Mouse (Mus musculus): ENCODE measurements at regions not wholly inside any gene's neighbourhood (a gene's known extent, or its start where the extent isn't known, plus 50 kb on each side); places are given as distances from the start of the nearest gene placed in this dataset.
A peak's percentile ranks its signal among the peaks of the same experiment; 100 is the strongest.

DNA sequence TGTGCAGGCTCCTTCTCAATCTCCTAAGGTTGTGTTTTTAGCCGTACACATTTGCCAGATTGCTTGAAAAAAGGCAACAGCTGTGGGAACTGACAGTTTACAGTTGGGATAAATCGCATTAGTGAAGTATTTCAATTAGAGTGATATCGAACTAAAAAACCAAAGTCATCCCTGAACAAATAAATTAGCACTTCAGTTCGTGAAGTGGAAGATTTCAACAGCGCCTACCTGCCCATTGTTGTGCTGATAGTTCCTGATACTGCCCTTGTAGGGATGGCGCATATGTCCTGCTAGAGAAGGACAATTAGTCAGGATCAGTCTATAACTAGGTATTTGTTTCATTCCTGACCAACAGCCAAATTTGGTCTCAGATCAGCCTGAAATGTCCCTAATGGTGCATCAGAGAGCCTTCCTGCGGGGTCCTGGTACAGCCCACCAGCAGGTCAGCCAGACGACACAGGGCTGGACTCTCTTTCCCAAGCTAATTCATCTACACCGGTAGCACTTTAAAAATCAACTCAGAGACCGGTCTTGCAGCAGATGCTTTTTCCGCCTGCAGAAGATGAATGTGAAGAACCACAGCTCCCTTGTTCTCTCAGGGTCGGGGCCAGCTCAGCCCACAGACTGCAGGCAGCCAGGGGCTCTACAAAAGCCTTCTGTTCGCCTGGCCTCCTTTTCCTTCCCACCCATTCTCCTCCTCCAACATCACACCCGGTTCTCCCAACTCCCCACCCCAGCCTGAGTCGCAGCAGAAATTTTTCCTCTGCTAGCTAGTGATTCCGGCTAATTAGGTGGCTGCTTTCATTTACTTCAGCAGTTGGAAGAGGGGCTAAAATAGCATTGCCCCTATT, 146.1 kb downstream of the Psat1 start:
- peak; percentile 24 for DNase-seq (ENCODE audit: low spot score)

DNA sequence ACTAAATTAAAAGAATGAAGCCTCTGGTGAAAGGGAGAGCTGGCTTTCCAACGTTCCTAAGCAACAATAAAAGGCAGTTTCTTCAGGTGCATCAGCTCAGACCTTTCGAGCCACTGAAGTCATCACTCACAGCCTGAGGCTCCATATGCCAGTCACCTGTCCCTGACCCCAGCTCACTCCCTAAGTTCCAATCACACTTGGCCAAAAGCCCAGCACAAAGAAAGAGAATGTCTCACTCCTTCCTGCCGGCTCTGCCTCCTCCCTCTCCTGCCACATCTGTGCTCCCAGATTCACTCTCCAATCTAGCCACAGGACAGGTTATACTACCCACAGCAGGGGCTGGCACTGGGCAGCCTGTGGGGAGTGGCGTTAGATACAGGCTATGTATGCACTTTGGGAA, 150.7 kb downstream of the Psat1 start:
- DNase-seq (ENCODE audit: low spot score): no peak

DNA sequence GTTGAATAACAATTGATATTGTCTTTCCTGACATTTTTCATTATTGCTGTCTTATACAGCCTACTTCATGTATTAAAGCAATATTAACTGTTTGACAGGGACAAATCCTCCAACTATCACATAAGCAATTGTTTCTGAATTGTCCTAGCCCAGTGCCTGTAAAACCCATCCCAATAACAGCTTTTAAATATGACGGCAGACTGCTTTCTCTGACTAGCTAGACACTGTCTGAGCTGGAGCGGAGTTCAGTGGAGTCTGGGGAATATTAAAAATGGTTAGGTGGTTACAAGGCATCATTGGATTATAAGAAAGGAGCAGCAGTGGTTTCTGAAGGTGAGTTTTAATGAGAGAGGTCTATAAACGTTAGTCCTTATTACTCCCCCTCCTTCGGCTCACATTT, 155.2 kb downstream of the Psat1 start:
- no peak for DNase-seq (ENCODE audit: low spot score)

DNA sequence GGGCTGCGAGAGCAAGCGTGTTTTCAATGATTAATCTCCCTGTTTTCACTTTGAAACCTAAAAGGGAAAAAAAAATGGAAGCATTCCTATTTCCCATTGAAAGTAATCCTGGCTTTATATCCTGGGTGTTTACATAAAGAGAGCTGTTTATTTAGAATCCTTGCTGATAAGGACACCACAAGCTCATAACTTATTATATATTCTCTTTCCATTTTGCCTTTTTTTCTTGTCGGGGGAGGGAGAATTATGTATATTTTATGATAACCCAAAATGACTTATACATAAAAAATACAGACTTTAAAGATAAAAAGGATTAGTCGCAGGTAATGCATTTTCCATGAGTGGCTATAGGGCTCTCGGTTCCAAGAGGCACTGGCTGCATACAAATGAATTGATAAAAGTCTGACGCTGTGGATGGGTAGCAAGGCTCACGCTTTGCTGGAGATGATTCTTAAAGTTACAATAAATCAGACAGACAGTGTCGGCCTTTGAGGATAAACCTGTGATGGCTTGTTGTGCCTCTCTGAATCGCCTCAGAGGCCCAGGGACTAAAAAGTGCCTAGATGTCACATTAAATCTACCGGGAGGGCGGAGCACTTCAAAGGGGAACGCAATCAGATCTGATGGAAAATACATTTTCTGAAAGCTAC, 155.7 kb downstream of the Psat1 start:
- DNase-seq (ENCODE audit: low spot score): no peak

DNA sequence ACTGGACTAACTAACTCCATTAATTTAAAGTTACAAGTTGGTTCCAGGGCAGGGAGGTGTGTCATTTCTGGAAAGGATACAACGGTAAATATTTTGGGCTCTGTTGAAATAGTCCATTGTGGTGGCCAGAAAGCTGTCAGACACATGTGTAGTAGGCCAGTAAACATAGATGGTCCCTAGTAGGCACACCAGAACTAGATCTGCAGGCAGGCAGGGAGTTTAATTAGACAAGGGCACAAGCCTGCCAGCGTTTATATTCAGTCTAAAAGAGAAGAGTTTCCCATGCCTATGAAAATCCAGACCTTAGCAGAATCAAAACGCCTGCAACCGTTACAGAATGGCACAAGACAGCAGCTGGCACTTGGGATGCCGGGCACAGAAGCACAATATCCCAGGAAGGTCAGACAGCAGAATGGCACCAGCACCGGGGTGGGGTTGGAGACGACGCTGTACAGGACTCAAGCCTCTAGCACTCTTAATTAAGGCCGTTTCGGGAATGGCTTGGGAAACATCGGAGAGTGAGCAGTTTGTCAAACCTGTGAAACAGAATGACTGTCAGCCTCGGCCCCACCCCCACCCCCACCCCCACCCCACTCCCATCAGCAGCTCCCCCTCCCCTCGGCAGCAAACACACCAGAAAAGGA, 156.4 kb downstream of the Psat1 start:
- no peak for DNase-seq (ENCODE audit: low spot score)

DNA sequence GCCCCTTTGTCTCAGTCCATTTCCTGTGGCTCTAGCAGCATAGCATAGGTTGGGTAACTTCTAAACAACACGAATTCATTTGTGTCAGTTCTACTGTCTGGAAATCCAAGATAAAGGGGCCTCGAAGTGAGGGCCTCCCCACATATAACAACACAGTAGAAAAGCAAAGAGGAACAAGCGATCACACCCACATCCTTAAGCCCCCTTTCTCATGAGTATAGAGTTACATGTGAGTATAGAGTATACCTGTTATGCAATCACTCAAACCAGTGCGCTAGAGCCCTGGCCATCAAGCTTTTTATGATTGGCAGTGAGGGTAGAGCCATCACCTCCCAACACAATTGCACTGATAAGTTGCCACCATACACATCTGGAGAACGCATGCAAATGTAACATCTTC, 157.4 kb downstream of the Psat1 start:
- no peak for DNase-seq (ENCODE audit: low spot score)

DNA sequence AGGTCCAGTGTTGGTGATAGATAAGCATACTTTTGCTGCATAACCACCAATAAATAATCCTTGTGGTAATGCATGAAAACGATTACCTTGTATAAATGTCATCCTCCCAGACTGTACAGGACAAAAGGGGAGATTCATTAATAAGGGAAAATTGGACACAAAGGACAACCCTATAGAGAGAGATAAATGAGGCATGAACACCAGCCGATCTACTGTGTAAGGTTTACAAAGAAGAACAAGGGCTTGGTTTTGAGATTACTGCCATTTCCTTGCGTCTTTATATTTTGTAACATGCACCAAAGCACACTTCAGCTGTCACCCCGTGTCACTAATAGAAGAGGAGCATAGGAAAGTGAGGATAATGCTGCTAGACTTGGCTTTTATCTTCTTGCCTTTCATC, 162.5 kb downstream of the Psat1 start:
- no peak for DNase-seq (ENCODE audit: low spot score)

DNA sequence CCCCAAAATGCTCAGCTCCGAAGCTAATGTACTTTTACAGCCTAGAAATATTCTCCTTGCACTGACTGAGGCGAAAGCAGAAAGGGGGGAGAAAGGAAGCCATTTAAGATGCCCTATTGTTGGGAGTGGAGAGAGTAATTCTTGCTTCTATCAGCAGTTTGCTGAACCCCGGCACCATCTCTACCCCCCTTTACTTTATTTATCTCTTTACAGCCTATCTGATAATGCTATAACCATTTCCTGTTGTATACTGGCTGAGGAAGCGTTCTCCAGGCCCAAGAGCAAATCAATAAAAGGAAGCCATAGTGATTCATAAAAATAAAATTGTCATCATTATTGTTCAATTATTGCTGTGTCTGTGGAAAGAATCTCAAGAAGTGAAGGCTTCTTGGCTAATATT, 177.5 kb downstream of the Psat1 start:
- DNase-seq (ENCODE audit: low spot score): no peak

DNA sequence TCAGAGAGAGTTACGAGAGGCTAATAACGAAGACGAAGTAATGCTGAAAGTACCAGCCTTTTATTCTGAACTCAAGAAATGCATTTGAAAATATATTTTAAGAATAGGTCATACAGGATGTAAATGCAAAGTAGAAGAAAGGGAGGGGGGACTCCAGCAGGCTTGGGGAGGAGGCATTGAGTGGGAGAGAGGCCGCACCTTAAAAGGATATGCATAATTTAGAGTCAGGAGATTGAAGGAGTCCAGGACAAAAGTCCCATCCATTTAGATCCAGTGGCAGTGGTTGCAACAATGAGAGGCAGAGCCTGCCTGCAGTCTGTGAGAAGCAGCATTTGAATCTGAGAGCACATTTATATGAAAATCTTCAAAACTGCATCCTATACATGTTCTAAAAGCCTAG, 186.1 kb downstream of the Psat1 start:
- no peak for DNase-seq (ENCODE audit: low spot score)

DNA sequence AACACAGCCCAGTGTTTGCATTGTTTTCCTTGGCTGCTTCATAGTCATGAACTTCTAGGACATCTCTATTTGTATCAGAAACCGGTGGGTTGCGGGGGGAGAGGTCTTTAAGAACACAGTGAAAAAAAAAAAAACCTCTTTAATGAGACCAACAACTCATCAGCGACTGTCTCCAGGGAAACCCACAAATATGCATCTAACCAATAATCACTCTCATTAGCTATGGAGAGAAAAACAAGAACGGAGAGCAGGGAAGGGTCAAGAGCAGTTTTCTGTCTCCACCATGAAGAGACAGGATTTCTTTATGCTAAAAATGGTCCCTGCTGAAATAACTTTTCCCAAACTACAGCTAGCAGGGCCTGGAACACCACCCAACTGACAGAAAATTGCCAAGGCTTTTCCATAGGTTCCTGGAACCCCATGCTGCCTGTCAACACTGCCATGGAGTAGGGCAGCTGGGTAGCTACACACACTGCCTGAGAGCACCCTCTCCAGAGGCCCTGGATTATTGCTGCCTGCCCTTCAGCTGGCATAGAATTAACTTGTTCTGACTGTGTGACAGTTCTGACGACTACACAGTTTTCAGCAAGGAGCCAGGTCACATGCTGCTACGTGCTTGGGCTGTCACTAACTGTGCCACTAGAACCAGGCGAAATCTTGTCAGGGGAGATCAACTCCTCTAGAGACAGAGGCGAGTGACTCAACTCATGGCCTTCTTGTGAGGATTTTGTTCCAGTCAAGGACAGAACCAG, 201.9 kb downstream of the Psat1 start:
- DNase-seq (ENCODE audit: low spot score): no peak

DNA sequence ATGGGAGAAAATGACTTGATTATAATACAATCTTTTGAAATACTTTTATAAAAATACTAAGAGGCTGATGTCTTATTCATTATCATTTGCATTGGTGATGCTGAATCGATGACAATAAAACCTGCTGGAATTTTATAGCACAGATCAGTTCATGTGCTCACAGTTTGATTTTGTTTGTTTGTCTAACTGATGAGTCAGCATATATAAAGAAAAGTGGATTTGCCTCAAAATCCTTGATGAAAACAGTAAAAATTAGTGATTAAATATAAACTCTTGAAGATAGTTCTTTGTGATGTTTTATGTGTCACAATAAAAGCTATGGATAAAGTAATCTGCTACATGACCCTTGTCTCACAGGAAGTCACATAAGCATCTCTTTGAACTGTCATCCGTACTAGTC, 210.9 kb downstream of the Psat1 start:
- no peak for DNase-seq (ENCODE audit: low spot score)

DNA sequence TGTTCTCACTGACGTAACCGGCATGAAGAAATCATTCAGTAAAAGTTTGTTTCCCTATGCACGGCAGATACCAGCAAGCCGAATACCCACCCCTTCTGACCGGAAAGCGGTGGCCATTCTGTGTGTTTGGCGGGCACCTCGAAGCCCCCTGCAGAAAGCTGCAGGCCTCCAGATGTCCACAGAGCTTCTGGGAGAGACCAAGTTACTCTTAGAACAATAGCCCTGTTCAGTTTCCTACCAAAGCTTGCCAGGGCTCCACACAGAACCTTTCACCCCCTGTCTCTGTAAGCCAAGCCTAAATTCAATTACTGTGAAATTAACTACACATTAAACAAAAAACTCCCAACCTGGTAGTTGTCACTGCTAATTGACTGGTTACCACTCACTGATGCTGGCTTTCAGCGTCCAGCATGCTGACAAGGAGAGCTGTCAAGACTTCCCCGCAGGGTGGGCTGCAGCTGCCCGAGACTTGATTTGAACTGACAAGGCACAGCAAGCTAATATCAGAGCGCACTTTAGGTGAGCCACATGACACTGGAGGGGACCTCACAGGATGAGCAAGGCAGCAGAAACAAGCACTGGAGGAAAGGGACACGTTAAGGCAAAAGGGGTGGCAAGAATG, 220.2 kb downstream of the Psat1 start:
- DNase-seq (ENCODE audit: low spot score): no peak

DNA sequence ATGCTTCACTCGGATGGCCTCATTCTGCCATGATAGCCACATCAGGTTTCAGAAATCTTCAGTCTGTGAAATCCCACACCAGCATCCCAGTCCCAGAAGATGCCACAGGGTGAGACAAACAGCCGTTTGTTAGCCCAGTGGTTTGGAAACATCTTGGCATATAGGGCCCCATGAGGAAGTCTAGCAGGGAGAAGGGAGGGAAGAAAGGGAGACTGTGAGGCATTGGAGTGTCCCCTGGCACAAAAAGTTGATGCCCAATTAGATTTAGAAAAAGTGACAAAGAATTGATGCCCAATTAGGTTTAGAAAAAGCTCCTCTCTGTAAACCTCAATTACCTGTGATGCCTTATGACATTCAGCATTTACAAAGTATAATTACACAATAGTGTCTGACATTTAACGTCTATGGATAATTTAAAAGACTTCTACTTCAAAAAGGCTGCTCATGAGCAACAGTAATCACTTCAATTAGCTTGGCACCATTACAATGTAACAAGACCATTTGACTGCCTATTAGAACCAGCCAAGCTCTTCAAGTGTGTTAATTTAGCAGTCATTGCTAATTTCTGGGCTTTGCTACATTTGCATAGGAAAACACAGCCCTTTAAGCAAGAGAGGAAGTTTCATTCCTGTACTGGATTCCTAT, 254.6 kb downstream of the Psat1 start:
- no peak for DNase-seq (ENCODE audit: low spot score)

DNA sequence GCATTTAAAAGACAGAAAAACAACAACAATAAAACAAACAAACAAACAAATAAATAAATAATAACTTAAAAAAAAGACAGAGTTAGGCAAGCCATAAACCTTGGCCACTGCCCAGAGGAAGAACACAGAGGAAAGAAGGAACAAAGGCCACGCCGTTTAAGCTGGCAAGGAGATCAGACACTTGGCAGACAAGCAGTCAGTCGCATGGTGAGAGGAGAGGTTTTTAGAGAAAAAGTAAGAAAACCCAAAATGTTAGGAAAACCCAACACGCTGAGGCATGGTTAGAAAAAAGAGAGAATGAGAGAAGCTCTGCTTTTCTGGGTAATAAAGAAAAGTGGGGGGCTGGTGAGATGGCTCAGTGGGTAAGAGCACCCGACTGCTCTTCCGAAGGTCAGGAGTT, 277.1 kb downstream of the Psat1 start:
- DNase-seq (ENCODE audit: low spot score): no peak

DNA sequence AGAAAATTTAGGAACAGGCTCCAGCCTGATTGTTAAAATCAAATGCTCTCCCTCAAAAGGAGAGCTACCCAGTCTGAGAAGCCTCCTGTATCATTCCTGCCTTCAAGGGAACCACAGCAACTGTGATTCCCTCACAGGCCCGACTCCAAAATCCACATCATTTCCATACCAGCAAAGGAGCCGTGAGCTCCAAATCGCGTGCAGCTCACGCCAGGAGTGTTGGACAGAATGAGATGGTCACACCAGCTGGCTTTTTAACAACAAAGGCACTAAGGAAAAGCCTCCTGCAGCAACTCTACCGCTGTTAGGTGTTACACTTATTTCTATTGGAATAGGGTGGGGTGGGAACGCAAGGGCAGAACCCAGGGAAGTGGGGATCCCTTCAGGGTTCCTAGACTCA, 277.6 kb downstream of the Psat1 start:
- DNase-seq (ENCODE audit: low spot score): no peak

DNA sequence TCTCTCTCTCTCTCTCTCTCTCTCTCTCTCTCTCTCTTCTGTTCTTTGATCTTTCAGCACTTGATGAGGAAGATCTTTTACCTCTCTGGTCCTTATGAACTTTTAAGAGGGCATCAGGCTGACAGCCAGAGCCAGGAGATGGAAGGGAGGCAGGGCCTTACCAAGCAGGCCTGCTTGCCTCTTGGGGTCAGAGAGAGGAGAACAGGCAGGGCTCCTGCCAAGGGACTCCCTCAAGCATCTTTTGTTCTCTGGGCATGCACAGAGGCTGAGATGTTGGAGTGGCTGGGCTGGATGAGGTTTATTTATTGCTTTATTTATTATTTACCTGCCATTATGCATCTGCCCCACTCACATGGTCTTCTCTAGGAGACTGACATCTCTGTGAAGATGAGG, 278.5 kb downstream of the Psat1 start:
- DNase-seq (ENCODE audit: low spot score): no peak

DNA sequence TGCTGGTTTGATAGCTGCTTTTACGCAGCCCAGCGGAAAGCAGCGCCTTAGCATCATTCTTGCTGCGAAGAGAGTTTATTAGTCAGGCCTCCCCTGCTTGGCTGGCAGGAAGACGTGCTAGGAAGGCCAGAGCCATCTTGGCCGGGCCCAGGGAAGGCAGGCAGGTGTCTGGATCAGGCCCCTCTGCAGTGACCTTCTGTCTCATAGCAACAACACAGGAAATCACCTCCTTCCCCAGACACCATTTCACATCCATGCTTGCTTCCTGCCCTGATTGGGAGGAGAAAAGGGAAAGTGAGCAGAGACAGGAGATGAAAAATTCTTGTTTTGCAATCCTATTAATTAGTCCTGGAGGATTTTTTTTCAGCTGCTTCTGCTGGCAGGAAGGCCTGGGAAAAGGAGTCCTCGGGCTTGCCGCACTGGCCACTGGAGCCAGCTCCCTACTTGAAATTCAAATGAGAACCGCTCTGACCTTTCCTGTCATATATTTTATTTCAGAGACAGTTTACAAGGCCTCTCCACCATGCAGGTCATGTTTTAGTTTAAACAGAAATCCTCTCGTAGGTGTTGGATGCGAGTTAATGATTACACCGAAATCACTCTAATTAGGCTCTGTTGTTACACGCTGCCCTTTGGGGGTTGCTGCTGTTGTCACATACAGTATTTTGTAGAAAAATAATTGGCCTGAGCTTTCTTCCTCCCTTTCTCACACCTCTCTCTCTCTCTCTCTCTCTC, 279.1 kb downstream of the Psat1 start:
- DNase-seq (ENCODE audit: low spot score): peak; percentile 6

DNA sequence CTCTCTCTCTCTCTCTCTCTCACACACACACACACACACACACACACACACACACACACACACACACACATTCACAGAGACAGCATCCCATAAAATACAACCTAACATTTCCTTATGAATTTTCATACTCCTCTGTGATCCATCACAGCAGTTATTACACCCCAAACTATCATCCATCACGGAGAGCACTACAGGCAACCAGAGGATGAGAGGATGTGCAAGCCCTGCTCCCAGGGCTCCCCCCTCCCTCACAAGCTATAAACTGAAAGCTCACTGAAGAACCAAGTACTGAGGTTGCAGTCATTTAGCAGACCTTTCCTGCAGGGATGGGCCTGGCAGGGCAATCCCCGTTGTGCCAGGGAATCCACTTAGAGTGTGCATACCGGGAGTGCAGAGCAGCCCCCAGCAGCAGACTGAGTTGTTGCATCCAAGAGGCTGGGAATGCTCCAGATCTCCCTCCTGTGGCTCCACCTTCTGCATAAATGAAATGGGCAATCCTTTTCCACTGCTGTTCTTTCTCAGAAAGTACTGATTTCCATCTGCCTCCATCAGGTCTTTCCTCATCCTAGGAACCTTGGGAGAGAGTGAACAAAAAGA, 283.4 kb downstream of the Psat1 start:
- no peak for DNase-seq (ENCODE audit: low spot score)

DNA sequence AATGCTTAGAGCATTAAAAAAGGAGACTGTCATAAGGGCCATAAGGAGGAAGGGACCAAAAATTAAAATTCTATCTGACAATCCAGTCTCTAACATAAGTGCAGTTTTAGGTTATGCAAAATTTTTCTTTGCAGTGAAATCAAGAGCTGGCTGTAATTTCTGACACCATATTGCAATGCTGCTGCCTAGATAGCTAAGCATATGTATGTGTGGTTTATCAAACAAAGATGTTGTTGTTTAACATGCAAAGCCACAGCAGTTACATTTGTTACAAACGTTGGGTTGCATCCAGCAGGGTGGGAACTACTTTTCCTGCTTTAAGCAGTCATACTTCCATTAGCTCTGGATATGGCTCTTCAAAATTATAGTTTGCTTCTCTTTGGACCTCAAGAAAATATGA, 288.5 kb downstream of the Psat1 start:
- no peak for DNase-seq (ENCODE audit: low spot score)

DNA sequence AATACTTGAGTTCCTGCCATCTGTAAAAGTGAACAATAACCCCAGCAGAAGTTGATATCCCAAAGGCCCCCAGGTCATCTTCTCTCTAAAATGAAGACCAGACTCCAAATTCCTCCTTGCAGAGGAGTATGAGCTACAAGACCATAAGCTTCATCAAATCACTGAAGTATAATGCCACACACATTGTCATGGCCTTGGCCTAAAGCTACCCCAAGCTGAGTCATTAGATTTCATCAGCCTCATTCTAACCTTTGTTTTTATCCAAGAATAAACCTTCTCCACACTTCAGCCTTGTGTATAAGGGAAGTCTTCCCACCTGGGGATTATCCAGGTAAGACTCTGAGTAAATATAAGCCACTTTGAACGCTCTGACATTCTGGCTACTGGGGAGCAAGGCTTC, 289.3 kb downstream of the Psat1 start:
- no peak for DNase-seq (ENCODE audit: low spot score)
